In genomic region chr16:57553235-57553634, GRCm38 (mm10) we compare ENCODE assay signal across 12 mouse cellular contexts.
"Had no signal": no experiment of that assay in that cellular context is flagged by ENCODE, and none has a peak within 500 bp of the region (broad histone marks: within the 10 kb centered on the region; RNA-seq: fewer than 3 reads in every experiment).

No protein-coding gene starts in this region.

- H3K9ac ChIP-seq: kidney, embryonic 15.5 days; limb, embryonic 12.5 days; liver, embryonic 15.5 days; lung, embryonic 14.5 days; midbrain, embryonic 15.5 days; neural tube, embryonic 13.5 days; stomach, embryonic 15.5 days had no signal

- H3K4me2 ChIP-seq: kidney, embryonic 15.5 days; limb, embryonic 12.5 days; liver, embryonic 15.5 days; lung, embryonic 14.5 days; midbrain, embryonic 15.5 days; neural tube, embryonic 13.5 days had no signal

- H3K36me3 ChIP-seq: liver, embryonic 15.5 days; midbrain, embryonic 10.5 days; midbrain, embryonic 15.5 days; neural tube, embryonic 13.5 days; stomach, embryonic 15.5 days had no signal

- DNase-seq: kidney, postnatal 14 days; lung, embryonic 14.5 days; lung, postnatal 4 days; right cerebral cortex, postnatal 4 days; thymus, postnatal 36 days had no signal

- H3K27ac ChIP-seq: kidney, embryonic 15.5 days; limb, embryonic 12.5 days; liver, embryonic 15.5 days; midbrain, embryonic 10.5 days; midbrain, embryonic 15.5 days; neural tube, embryonic 13.5 days had no signal

- H3K27me3 ChIP-seq: kidney, embryonic 15.5 days; limb, embryonic 12.5 days; stomach, embryonic 15.5 days had no signal

- H3K9me3 ChIP-seq: kidney, embryonic 15.5 days; limb, embryonic 12.5 days; liver, embryonic 15.5 days; midbrain, embryonic 10.5 days; midbrain, embryonic 15.5 days; neural tube, embryonic 13.5 days; stomach, embryonic 15.5 days had no signal

- H3K4me3 ChIP-seq: kidney, embryonic 15.5 days; limb, embryonic 12.5 days; liver, embryonic 15.5 days; midbrain, embryonic 10.5 days; midbrain, embryonic 15.5 days; neural tube, embryonic 13.5 days; stomach, embryonic 15.5 days had no signal

- ATAC-seq: midbrain, embryonic 15.5 days had no signal
